Mouse (Mus musculus) G1E (cell line): ENCODE results near the gene Plekhb1.

Experiments
- CTCF ChIP-seq: IDR thresholded peaks from 2 replicates; pipeline ENCODE4 v1.5.1; 2012; ENCODE audit warnings: low read depth, low read length, inconsistent platforms, mixed read lengths
- GATA1 ChIP-seq: IDR thresholded peaks from 2 replicates; pipeline ENCODE4 v1.6.1; 2012; ENCODE audit warnings: borderline replicate concordance, low read length, inconsistent platforms, mixed read lengths
- GATA2 ChIP-seq: IDR thresholded peaks from 2 replicates; pipeline ENCODE4 v1.6.1; 2012; ENCODE audit warnings: low read depth, low read length, inconsistent platforms, borderline replicate concordance
- POLR2AphosphoS5 ChIP-seq: IDR thresholded peaks from 2 replicates; pipeline ENCODE4 v1.6.1; 2012; ENCODE audit warnings: low read depth, low read length, inconsistent platforms; ENCODE audit not compliant: insufficient replicate concordance
- TAL1 ChIP-seq: conservative IDR thresholded peaks from 2 replicates; pipeline ENCODE4 v1.6.1; 2012; ENCODE audit warnings: low read depth, low read length, inconsistent platforms, mixed read lengths

DNA sequence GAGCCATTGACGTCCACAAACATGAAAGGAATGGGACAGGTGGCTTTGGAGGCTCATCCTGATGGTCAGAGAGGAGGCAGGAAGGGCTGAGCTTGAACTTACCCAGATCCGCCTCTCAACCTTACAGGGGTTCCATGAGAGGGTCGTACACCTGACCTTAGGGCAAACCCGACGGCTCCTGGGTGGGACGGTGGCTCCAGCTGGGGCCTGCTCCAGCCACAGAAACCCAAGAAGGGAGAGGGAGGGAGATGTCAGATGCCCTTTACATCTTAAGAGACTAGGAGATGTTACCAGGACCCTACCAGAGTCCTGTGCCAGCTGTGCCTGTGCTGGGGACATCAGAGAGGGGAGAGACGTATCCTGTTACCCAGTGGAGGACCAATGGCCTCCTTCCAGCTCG is 12.4 kb downstream of the Plekhb1 start:
- TF ChIP-seq CTCF (no peak), TAL1 (no peak), GATA1 (no peak), POLR2AphosphoS5 (no peak), GATA2 (no peak)
